Mouse (Mus musculus): ENCODE results near the gene Saa1. TPM values are rescaled to one million over a fixed set of nuclear protein-coding genes. Genes with fewer than 3 reads are reported as not detected.

Saa1 gene
- total and polyA plus RNA-seq, 3 experiments = not detected

- TF ChIP-seq CTCF (IDR thresholded peaks at IDR 0.05; ENCODE audit: low read depth, low read length) = no peak
- TF ChIP-seq GATA1 (IDR thresholded peaks at IDR 0.05; ENCODE audit: borderline replicate concordance, low read length) = no peak
- TF ChIP-seq TAL1 (conservative IDR thresholded peaks at IDR 0.05; ENCODE audit: low read depth, low read length) = no peak
- no peak for TF ChIP-seq GATA2 (IDR thresholded peaks at IDR 0.05; ENCODE audit: borderline replicate concordance, low read depth, low read length)
- no peak for TF ChIP-seq POLR2AphosphoS5 (IDR thresholded peaks at IDR 0.05; ENCODE audit: insufficient replicate concordance, low read depth, low read length)
- H3K9me3 ChIP-seq (replicated peaks) = no peaks in the 10 kb centered on the region
- peaks cover 6% of the 10 kb centered on the region; the same call in 1 of the 2 replicates for H3K4me1 ChIP-seq (ENCODE audit: insufficient read depth, low read depth, low read length)
- H3K27me3 ChIP-seq (ENCODE audit: insufficient read depth, low read length) = peaks cover 31% of the 10 kb centered on the region
- no peak overlapping the region for H3K4me3 ChIP-seq (ENCODE audit: low read depth, low read length)
- ATAC-seq (ENCODE audit: extremely low read depth, insufficient number of reproducible peaks, low FRiP score, poor library complexity, severe bottlenecking) (no peak), DNase-seq (ENCODE audit: low spot score) (no peak)
- no peaks in the 10 kb centered on the region for H3K36me3 ChIP-seq (replicated peaks)
Observed at GRCm38 (mm10) chr7:46738561-46739460, 4.0 kb downstream of the Saa1 start.

- TF ChIP-seq CTCF (IDR thresholded peaks at IDR 0.05; ENCODE audit: low read depth, low read length) = no peak
- TF ChIP-seq POLR2AphosphoS5 (IDR thresholded peaks at IDR 0.05; ENCODE audit: insufficient replicate concordance, low read depth, low read length) = no peak
- TF ChIP-seq TAL1 (conservative IDR thresholded peaks at IDR 0.05; ENCODE audit: low read depth, low read length) = no peak
- no peak for TF ChIP-seq GATA2 (IDR thresholded peaks at IDR 0.05; ENCODE audit: borderline replicate concordance, low read depth, low read length)
- TF ChIP-seq GATA1 (IDR thresholded peaks at IDR 0.05; ENCODE audit: borderline replicate concordance, low read length) = no peak
- DNase-seq (ENCODE audit: low spot score) (no peak), ATAC-seq (ENCODE audit: extremely low read depth, insufficient number of reproducible peaks, low FRiP score, poor library complexity, severe bottlenecking) (no peak)
- no peak overlapping the region for H3K4me3 ChIP-seq (ENCODE audit: low read depth, low read length)
- peaks cover 6% of the 10 kb centered on the region; the same call in 1 of the 2 replicates for H3K4me1 ChIP-seq (ENCODE audit: insufficient read depth, low read depth, low read length)
- peaks cover 32% of the 10 kb centered on the region for H3K27me3 ChIP-seq (ENCODE audit: insufficient read depth, low read length)
- H3K9me3 ChIP-seq (replicated peaks) = no peaks in the 10 kb centered on the region
- no peaks in the 10 kb centered on the region for H3K36me3 ChIP-seq (replicated peaks)
Observed at GRCm38 (mm10) chr7:46734983-46735382, 7.8 kb downstream of the Saa1 start.

GRCm38 (mm10) chr7:46732458-46732857 lies 10.3 kb downstream of the Saa1 start, which contains the start of gene Saa4:
Gene Saa4 (minus strand): TSS chr7:46732603.
- Histone ChIP-seq H3K9me3 (replicated peaks) (no peaks in the 10 kb centered on the region), H3K36me3 (replicated peaks) (no peaks in the 10 kb centered on the region), H3K4me1 (ENCODE audit: insufficient read depth, low read depth, low read length) (peaks cover 6% of the 10 kb centered on the region; the same call in 1 of the 2 replicates), H3K27me3 (ENCODE audit: insufficient read depth, low read length) (peaks cover 41% of the 10 kb centered on the region), H3K4me3 (ENCODE audit: low read depth, low read length) (no peak within 1 kb of the TSS)
- DNase-seq (ENCODE audit: low spot score) = no peak
- TF ChIP-seq GATA2 (IDR thresholded peaks at IDR 0.05; ENCODE audit: borderline replicate concordance, low read depth, low read length) (no peak), POLR2AphosphoS5 (IDR thresholded peaks at IDR 0.05; ENCODE audit: insufficient replicate concordance, low read depth, low read length) (no peak)
- no peak for ATAC-seq (ENCODE audit: extremely low read depth, insufficient number of reproducible peaks, low FRiP score, poor library complexity, severe bottlenecking)

- Histone ChIP-seq H3K36me3 (replicated peaks) (no peaks in the 10 kb centered on the region), H3K27me3 (ENCODE audit: insufficient read depth, low read length) (peaks cover 36% of the 10 kb centered on the region), H3K4me1 (ENCODE audit: insufficient read depth, low read depth, low read length) (peaks cover 4% of the 10 kb centered on the region; the same call in 1 of the 2 replicates), H3K9me3 (replicated peaks) (no peaks in the 10 kb centered on the region), H3K4me3 (ENCODE audit: low read depth, low read length) (no peak overlapping the region)
- no peak for DNase-seq (ENCODE audit: low spot score)
- no peak for ATAC-seq (ENCODE audit: extremely low read depth, insufficient number of reproducible peaks, low FRiP score, poor library complexity, severe bottlenecking)
- TF ChIP-seq POLR2AphosphoS5 (IDR thresholded peaks at IDR 0.05; ENCODE audit: insufficient replicate concordance, low read depth, low read length) (no peak), TAL1 (conservative IDR thresholded peaks at IDR 0.05; ENCODE audit: low read depth, low read length) (no peak), CTCF (IDR thresholded peaks at IDR 0.05; ENCODE audit: low read depth, low read length) (no peak), GATA2 (IDR thresholded peaks at IDR 0.05; ENCODE audit: borderline replicate concordance, low read depth, low read length) (no peak), GATA1 (IDR thresholded peaks at IDR 0.05; ENCODE audit: borderline replicate concordance, low read length) (no peak)
Observed at GRCm38 (mm10) chr7:46727584-46727983, 15.2 kb downstream of the Saa1 start.

GRCm38 (mm10) chr7:46724396-46724795 lies 18.4 kb downstream of the Saa1 start:
- H3K9me3 ChIP-seq (replicated peaks) = no peaks in the 10 kb centered on the region
- DNase-seq (ENCODE audit: low spot score) (no peak), ATAC-seq (ENCODE audit: extremely low read depth, insufficient number of reproducible peaks, low FRiP score, poor library complexity, severe bottlenecking) (no peak)
- H3K4me1 ChIP-seq (ENCODE audit: insufficient read depth, low read depth, low read length) = peaks cover 4% of the 10 kb centered on the region; the same call in 1 of the 2 replicates
- H3K4me3 ChIP-seq (ENCODE audit: low read depth, low read length) = no peak overlapping the region
- TF ChIP-seq CTCF (IDR thresholded peaks at IDR 0.05; ENCODE audit: low read depth, low read length) (no peak), GATA1 (IDR thresholded peaks at IDR 0.05; ENCODE audit: borderline replicate concordance, low read length) (no peak), TAL1 (conservative IDR thresholded peaks at IDR 0.05; ENCODE audit: low read depth, low read length) (no peak), POLR2AphosphoS5 (IDR thresholded peaks at IDR 0.05; ENCODE audit: insufficient replicate concordance, low read depth, low read length) (no peak), GATA2 (IDR thresholded peaks at IDR 0.05; ENCODE audit: borderline replicate concordance, low read depth, low read length) (no peak)
- H3K27me3 ChIP-seq (ENCODE audit: insufficient read depth, low read length) = peaks cover 27% of the 10 kb centered on the region
- no peaks in the 10 kb centered on the region for H3K36me3 ChIP-seq (replicated peaks)

GRCm38 (mm10) chr7:46723849-46724248 lies 18.9 kb downstream of the Saa1 start:
- no peak overlapping the region for H3K4me3 ChIP-seq (ENCODE audit: low read depth, low read length)
- no peaks in the 10 kb centered on the region for H3K9me3 ChIP-seq (replicated peaks)
- no peaks in the 10 kb centered on the region for H3K36me3 ChIP-seq (replicated peaks)
- DNase-seq (ENCODE audit: low spot score) (no peak), ATAC-seq (ENCODE audit: extremely low read depth, insufficient number of reproducible peaks, low FRiP score, poor library complexity, severe bottlenecking) (no peak)
- no peak for TF ChIP-seq GATA2 (IDR thresholded peaks at IDR 0.05; ENCODE audit: borderline replicate concordance, low read depth, low read length)
- TF ChIP-seq GATA1 (IDR thresholded peaks at IDR 0.05; ENCODE audit: borderline replicate concordance, low read length) = no peak
- TF ChIP-seq TAL1 (conservative IDR thresholded peaks at IDR 0.05; ENCODE audit: low read depth, low read length) = no peak
- TF ChIP-seq POLR2AphosphoS5 (IDR thresholded peaks at IDR 0.05; ENCODE audit: insufficient replicate concordance, low read depth, low read length) = no peak
- peaks cover 4% of the 10 kb centered on the region; the same call in 1 of the 2 replicates for H3K4me1 ChIP-seq (ENCODE audit: insufficient read depth, low read depth, low read length)
- H3K27me3 ChIP-seq (ENCODE audit: insufficient read depth, low read length) = peaks cover 25% of the 10 kb centered on the region

Data from G1E (cell line).